Mouse (Mus musculus): ENCODE results near the gene Alg9. TPM values are rescaled to one million over a fixed set of nuclear protein-coding genes. Genes with fewer than 3 reads are reported as not detected.
"Not testable (repeated sequence)": the region's sequence is repeated elsewhere in the genome, so short reads cannot be mapped to it uniquely, and the experiment has no call there.

Gene Alg9
- total RNA-seq, 2 experiments from 2014 or later: 27.3 to 28.0 TPM

DNA sequence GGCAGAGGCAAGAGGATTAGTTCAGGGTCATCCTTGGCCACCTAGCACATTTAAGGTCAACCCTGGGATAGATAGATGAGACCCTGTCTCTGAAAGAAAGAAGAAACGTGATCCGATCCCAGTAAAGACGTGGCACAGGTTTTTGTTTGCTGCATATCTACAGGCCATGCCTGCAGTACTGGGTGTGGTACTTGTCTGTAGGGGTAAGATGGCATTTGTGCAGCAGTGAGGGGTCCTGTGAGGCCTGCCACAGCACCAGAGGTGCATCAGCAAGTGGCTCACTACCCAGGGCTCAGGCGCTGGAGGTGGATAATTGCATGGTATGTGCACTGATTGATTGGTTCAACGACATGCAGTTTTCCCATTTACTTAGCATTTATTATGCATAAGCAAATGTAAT is 39.0 kb downstream of the Alg9 start:
- DNase-seq (ENCODE audit: low spot score in 2 of 2): no peak

DNA sequence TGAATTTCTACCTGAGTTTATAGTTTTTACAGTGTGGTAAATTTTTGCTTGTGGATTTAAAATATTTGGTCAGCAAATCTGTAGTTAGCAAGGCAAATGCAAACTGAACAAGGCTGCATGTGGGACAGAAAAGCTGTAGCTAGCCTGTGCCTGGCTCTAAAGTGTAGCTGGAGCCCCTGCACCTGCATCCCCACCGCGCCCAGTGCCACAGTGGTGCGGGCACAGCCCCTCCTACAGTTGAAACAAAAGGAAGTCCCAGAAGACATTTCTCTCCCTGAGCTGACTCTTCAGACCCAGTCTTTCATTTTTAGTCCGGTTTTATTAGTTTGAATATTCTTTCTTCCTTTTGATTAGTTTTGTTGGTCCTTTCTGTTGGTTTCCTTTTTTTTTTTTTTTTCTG is 40.8 kb downstream of the Alg9 start:
- DNase-seq (ENCODE audit: low spot score in 2 of 2): no peak

DNA sequence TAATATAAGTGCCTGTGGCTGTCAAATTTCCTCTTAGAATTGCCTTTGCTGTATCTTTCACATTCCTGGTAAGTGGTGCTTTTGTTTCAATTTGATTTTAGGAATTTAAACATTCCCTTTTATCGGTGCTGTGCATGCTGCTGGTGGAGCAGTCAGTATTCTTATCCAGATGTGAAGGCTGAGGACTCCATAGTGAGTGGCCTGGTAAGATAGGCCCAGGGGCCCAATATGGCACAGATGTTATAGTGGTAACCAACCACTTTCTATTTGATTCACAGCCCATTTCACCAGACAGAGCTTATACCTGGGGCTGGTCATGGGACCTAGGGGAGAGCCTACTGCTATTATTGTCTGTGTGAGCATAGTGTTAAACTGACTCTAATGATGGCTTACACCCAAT is 41.7 kb downstream of the Alg9 start:
- no peak for DNase-seq (ENCODE audit: low spot score in 2 of 2)

DNA sequence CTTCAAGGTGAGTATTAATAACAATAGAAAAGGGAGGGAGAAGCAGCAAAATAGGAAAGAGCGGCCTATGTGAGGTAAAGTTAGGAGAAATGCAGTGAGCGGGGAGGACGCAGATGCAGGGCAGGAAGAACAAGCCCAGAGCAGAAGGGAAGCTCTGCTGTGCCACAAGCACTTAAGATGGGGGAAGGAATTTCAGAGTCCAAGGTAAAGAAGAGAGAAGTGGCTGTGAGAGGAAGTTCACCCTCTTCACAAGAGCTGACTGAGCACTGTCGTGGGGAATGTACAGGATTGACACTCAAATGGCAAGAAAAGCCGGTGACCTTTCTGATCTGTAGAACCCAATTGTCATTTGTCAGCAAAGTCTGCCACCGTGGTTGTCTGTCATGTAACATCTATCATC is 43.2 kb downstream of the Alg9 start:
- no peak for DNase-seq (ENCODE audit: low spot score in 2 of 2)

DNA sequence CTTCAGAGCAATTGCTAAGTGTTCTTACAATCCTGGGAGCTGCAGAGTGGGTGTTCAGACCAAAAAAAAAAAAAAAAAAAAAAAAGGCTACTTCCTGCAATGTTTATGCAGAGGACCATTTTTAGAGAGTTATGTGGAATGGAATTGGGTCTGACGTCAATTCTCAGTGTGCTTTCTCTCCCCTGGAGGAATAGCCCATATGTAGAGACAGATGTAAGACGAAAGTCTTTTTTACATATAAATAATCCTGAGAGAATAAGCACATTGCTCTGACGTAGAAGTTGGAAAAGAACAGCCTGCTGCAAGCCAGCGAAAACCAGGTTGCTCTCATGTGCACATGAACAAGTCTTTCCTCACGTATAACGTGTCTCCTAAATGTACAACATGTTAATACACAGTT is 44.9 kb downstream of the Alg9 start:
- peak in 1 of 2 experiments; percentile 28 for DNase-seq (ENCODE audit: low spot score in 2 of 2)

DNA sequence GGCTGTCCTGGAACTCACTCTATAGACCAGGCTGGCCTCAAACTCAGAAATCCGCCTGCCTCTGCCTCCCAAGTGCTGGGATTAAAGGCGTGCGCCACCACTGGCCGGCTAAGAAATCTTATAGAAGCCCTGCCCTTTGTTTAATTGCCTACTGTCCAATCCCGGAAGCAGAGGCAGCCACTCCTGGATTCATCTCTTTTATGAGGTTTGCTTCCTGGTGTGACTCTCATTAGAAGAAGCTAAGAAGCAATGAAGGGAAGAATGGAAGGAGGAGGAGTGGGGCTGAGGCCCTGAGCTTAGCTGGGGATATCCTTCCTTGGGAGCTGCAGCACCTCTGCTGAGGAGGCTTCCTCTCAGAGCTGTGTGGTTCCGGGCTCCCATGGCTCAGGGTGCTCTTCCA is 46.8 kb downstream of the Alg9 start:
- no peak for DNase-seq (ENCODE audit: low spot score in 2 of 2)

DNA sequence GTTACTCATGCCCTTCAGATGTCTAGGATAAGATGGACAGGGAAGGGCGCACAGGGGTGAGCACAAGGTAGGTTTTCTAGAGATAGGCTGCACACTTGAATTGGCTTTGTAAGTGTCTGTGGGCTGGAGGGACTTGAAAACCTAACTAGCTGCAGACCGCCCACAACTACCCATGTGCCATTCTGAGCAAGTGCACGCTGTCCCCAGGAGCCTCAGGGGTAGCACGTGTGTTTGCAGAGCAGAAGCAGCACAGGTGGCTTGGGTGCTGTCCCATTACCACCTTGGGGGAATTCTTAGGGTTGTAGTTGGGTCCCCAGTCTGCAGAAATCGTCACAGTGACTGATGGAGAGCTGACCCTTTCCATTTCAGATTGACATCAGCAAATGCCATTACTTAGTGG is 47.4 kb downstream of the Alg9 start:
- DNase-seq (ENCODE audit: low spot score in 2 of 2): no peak

DNA sequence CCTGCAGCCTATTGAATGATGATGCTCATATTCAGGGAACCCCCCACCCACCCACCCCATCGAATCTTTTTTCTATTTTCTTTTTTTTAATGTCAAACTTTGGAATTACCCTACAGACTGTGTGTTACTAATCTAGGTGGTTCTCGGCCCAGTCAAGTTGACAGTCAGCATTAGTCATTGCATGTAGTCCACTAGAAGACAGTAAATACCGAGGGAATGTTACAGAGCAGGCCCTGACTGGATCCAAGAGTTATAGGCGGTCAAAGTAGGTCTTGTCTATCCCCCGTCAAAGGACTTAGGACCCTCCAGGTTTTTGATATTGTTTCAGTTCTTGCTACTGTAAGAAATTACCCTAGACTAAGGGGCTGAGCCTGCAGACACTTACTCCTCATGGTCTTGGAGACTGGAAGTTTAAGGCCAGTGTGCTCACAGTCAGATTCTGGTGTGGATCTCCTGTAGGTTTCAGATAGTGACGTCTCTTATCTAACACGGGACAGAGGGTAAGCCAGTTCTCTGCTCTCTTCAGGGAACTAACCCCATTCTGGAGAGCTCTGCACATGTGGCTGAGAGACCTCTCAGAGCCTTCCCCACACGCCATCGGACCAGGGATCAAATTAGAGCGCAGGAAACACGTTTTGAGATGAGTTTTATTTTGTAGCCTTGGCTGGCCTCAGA is 49.1 kb downstream of the Alg9 start:
- no peak for DNase-seq (ENCODE audit: low spot score in 2 of 2)

DNA sequence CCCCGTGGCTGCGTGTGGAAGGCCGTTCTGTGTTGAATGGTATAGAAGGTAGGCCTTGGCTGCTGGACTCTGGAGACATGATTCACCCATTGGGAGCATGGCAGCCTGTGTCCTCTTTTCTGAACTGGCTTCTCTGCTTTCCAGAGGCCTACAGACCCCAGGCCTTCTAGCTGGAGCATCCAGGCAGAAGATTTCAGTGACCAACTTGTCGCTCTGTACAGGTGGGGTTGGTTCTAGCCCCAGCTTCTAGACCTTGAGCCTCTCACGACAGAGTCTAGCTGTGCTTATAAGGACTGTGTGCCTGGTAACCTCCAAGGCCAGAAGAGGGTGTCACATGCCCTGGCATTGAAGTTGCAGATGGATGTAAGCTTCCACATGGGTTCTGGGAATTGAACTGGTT is 56.7 kb downstream of the Alg9 start:
- DNase-seq (ENCODE audit: low spot score in 2 of 2): no peak

DNA sequence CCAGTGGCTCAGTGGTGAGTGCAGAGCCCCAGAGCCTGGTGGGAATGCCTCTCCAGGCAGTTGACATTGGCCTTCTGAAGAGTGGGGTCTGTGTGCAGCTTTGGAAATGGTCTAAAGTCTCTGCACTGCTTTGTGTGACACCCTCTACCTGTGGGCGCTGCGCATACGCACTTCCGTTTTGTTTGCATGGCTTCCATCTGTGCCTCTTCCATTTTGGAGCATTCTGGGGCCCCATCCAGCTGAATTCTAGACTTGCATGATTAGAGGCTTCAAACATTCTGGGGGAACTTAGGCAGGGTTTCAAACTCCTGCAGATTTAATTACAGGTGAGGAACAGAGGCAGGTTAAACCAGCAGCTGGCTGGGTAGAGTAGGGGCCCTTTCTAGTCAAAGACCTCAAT is 57.3 kb downstream of the Alg9 start:
- DNase-seq (ENCODE audit: low spot score in 2 of 2): peak in 1 of 2 experiments; percentile 70

DNA sequence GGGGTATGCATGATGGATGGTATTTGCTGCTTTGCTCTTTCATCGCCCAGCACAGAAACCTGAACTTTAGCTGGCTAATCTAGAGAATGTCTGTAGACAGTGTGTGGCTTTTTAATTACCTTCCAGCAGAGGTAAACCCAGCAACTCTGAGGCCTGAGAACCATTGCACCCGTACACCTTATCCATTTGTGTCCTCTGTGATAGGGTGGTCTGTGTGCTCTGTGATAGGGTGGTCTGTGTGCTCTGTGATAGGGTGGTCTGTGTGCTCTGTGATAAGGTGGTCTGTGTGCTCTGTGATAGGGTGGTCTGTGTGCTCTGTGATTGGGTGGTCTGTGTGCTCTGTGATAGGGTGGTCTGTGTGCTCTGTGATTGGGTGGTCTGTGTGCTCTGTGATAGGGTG is 57.8 kb downstream of the Alg9 start:
- not testable (repeated sequence) for DNase-seq (ENCODE audit: low spot score in 2 of 2)

DNA sequence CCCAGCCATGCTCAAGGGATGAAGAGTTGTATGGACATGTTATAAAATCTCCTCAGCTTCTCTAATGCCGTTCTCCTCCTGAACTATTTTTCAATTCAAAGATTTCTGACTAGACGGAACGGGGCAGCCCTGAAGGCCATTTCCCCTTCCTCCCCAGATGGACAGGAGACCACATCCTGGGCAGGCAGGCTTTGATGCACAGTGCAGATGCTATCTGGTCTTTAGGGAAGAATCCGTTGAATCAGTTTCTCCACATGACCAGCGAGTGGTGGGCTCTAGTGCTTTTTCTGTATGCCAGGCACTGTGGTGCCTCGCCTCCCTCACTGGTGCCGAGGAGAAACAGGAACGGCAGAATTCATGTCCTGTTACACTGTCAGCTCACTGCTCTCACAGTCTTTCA is 59.0 kb downstream of the Alg9 start:
- no peak for DNase-seq (ENCODE audit: low spot score in 2 of 2)

DNA sequence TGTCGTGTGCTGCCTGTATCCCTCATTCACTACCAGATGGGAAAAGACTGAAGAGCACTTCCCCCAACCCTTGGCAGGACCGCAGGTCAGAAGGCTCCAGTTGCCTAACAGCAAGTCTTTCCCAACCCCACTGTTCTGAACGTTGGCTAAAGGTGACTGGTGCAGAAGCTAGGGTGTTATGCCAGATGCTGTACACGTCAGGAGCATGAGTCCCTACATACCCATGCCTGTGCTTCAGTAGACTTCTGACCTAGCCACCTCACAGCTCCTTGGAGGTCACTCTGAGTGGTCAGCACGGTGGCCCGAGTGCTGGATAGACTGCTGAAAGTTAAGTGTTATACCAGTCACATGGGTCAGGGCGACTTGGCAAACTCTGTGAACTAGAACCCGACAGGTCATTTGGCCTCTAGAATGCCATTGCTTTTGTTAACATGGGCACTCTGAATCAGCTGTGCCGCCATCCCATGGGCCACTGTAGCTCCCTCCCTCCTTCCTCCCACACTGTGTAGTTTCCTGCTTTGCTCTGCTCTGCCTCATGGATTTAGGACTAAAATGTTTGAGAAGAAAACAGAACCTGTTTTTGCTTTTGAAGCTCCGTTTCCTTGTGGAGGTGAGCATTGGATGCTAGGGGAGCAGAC is 60.4 kb downstream of the Alg9 start:
- DNase-seq (ENCODE audit: low spot score in 2 of 2): no peak

DNA sequence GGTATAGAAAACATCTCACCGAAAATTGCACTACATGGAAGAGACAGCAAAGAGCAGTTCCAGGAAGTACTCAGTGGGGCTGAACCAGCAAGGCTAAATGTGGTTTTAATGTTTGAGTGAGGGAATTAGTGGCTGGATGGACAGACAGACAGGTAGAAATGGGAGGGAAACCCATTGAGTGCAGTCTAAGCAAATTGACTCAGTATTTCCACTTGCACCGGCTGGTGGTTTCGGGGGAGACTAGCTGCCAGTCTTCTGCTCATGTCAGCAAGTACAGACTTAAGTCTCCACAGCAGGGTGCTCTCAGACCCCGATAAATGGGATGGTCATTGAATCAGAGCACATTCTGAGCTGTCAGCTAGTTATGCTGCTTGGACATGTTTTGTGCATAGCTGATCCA is 61.3 kb downstream of the Alg9 start:
- no peak for DNase-seq (ENCODE audit: low spot score in 2 of 2)

DNA sequence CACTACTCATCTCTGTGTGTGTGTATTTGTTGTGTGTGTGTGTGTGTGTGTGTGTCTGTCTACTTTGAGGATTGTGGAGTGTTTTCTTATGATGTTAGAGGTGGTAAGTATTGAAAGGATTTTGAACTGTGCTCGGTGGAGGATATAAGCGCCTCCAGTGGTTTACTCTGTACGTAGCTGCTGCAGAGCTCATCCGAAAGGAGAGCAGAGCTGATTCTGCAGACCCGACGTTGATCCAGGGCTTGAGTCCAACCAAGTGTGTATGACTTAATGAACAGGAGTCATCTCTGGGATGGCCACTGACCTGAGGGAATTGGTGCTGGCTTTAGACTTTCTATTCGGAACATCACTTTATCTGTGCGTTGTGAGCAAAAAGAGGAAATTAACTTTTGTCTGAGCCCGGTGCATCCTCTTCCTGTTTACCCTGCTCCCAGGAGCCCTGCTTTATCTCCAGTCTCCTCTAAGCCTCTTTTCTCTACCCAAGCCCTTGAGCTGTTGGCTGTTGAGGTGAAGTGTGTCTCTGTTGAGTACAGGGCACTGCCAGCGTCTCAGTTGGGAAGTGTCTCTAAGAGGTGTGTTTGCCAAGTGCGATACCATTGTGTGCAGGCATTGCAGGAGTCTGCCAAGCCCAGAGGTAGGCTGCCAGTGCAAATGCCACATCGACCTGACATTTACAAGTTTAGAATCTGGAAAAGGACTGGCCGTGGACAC is 66.4 kb downstream of the Alg9 start:
- DNase-seq (ENCODE audit: low spot score in 2 of 2): no peak

DNA sequence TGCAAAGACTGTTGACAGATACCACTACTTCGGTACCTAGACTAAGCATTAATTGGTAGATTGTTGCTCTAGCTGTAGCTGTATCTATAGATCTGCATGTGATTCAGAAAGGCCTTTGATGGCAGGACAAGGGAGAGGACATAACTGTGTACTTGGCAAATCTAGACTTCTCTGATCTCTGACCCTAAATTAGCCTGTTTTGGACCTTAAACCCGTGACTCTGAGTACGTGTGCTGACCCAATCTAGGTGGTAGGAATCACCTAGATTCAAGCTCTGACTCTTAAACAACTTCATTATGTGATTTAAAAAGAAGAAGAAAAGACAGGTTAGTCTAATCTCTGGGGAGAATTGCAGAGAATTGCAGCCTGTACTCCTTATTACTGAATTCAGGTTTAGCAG is 70.3 kb downstream of the Alg9 start, which contains the start of gene Ppp2r1b:
TSS of gene Ppp2r1b (plus strand) at position 221 of the 400 bp plus-strand sequence.
- no peak for DNase-seq (ENCODE audit: low spot score in 2 of 2)

DNA sequence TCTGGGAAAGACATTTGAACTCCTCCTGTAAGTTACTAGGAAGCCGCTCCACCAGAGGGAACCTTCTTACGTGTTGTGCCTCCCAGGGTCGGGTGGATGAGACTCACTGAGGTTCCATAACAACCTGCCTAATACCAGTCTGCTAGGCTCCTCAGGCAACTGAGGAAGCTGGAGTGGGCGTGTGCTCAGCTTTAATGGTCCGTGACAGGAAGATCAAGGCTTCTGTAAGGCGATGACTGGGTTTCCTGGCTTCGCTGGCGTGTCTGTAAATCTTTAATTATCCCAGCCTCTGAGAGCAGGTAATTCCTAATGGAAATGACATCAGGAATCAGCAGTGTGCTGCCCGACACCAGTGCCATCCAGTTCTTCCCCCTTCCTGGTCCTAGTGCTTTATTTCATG is 70.7 kb downstream of the Alg9 start:
- no peak for DNase-seq (ENCODE audit: low spot score in 2 of 2)

DNA sequence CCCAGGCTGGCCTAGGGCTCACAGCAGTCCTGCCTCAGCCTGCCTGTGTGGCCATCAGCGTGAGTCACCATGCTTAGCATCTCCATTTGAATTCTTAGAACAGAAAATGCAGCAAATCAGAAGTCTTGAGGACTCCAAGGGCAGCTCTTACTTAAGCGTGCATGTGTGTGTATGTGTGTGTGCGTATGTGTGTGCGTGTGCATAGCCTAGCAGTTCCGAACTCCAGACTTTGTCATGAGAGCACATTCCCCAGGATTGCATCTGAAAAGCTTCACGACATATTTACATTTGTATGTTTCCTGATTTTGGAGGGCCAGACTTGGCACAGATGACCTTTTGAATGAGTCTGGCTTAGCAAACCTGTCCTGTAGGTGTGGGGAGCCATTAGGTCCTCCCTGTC is 72.3 kb downstream of the Alg9 start:
- DNase-seq (ENCODE audit: low spot score in 2 of 2): no peak

DNA sequence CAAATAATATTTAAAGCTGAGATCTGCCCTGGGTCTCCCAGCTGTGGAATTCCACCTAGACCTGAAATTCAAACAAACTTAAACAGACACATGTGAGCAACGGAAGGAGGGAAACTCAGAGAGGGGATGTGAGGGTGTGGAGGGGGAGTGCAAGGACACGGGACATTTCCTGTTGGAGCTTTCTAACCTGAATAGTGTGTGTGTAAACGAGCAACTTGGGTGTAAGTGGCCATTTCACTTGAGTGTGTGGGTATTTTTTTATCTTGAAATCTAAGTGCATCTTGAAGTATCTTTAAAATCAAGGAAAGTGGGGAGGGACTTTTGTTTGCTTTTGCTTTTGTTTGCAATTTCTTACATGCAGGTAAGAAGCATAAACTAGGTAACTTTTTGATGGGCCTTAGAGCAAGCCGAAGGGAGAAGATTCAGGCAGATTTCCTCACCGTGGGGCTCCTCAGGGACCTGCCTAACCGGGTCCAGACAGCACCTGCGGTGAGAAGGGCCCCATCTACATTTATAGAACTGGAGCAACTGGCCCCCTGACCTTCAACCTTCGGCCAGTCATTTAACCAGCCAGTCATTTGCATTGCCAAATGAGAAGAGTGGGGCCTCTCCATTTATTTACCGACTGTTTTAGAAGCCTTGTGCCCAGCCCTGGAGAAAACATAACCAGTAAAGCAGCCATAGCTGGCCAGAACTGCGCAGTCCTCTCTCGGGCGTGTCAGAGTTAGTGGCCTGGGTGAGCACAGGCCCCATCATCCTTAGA is 73.0 kb downstream of the Alg9 start:
- no peak for DNase-seq (ENCODE audit: low spot score in 2 of 2)

DNA sequence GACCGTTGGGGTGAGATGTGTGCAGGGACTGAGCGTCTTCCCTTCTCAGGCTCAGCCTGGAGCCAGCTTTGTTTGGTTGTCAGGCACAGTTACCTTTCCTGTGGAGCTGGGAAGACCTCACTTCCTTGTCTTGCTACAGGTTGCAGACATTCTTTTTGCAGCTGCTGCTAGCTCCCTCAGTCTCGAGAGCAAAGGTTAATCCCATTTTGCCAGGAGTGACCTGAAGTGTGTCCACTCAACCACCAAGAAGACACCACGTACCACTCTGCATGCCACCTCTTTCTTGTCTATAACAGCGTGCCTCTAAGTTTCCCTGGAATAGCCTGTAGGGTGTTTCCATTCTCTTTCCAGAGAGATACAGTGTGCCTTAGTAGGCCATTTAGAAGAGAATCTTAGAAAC is 74.0 kb downstream of the Alg9 start:
- DNase-seq (ENCODE audit: low spot score in 2 of 2): no peak

DNA sequence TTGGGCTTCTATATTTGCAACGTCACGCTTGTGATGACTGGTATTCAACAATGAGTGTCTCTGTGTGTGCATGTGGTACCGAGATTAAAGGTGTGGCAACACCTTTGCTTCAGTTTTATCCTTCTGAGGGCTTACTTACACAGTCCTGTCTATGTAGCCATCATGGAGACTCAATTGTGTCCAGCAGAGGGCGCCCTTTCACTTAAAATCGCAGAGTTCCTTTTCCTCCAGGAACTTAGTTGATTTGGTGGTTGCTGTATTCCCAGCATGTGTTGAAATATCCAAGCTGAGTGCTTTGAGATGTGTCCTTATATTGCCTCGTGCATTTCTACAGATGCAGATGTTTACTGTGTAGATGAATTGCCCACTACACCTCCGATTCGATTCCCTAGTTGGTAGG is 74.4 kb downstream of the Alg9 start:
- DNase-seq (ENCODE audit: low spot score in 2 of 2): peak; percentile 80 to 97

DNA sequence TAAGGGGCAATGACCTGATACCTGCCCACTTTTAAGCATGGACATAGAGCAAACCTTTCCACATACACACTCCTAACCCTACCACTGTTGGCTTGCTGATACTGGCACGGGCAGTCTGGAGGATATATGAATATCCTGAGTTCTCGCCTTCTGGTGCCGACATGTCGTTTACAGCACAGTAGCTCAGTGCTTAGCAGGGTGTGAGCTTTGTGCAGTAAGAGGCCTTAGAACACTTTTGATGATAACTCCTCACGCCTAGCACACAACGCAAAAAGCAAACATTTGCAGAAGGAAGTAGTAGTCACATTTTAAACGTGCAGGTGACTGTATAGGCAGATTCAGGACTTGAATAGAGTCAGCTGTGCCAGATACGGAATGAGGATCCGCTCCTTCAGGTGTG is 74.9 kb downstream of the Alg9 start:
- no peak for DNase-seq (ENCODE audit: low spot score in 2 of 2)
